In genomic region chr17:34655160-34655559, GRCm38 (mm10) we compare ENCODE assay signal across 9 mouse cellular contexts. TPM values are rescaled to one million over a fixed set of nuclear protein-coding genes. Genes with fewer than 3 reads are reported as not detected.
A peak's percentile ranks its signal among the peaks of the same experiment; 100 is the strongest.
DNase-seq lines count a peak whose midpoint lies in the region; ATAC-seq and TF ChIP-seq lines count a peak whose summit lies in the region.
"Had no signal": no experiment of that assay in that cellular context is flagged by ENCODE, and none has a peak within 500 bp of the region (broad histone marks: within the 10 kb centered on the region; RNA-seq: fewer than 3 reads in every experiment).

No protein-coding gene starts in this region.

- WGBS in liver, postnatal 0 days (ENCODE audit: insufficient replicate concordance) = 45% methylated on average over 7 of the region's 7 CpGs
- 85% methylated on average over 7 of the region's 7 CpGs for WGBS in neural tube, embryonic 14.5 days

- no peak overlapping the region for H3K4me2 ChIP-seq in liver, postnatal 0 days (ENCODE audit: low read depth, low read length)
- H3K4me2 ChIP-seq in neural tube, embryonic 14.5 days (ENCODE audit: low read depth, low read length) = no peak overlapping the region

- 0 out of 2 replicates have a peak overlapping the region, but pooled peaks have one; percentile 22 for H3K9ac ChIP-seq in liver, postnatal 0 days (replicated peaks)
- no peak overlapping the region for H3K9ac ChIP-seq in neural tube, embryonic 14.5 days (replicated peaks; ENCODE audit: low read depth, low read length)

- no peak overlapping the region for H3K4me3 ChIP-seq in liver, postnatal 0 days (ENCODE audit: low read depth, low read length)
- peak overlapping the region; percentile 26 for H3K4me3 ChIP-seq in gastrocnemius, adult 2 months
- no peak overlapping the region for H3K4me3 ChIP-seq in neural tube, embryonic 14.5 days (ENCODE audit: low read depth, low read length)
- H3K4me3 ChIP-seq: erythroblast, embryonic 14.5 days had no signal

- DNase-seq in liver, postnatal 0 days = peak; percentile 34
- DNase-seq in liver = no peak
- DNase-seq in gastrocnemius, adult 2 months = peak; percentile 88
- DNase-seq in kidney, adult 9 months = peak; percentile 73
- DNase-seq in frontal cortex, adult 2 months (ENCODE audit: extremely low spot score in 1 of 2, low spot score in 1 of 2) = no peak
- DNase-seq in retina, postnatal 1 day = no peak

- no peak overlapping the region for H3K27ac ChIP-seq in liver, postnatal 0 days (ENCODE audit: low read depth)
- H3K27ac ChIP-seq in gastrocnemius, adult 2 months = peak overlapping the region; percentile 86
- 0 out of 2 replicates have a peak overlapping the region, but pooled peaks have one; percentile 22 for H3K27ac ChIP-seq in neural tube, embryonic 14.5 days (ENCODE audit: low read depth, low read length)

- peaks cover 6% of the 10 kb centered on the region for H3K4me1 ChIP-seq in liver, postnatal 0 days (ENCODE audit: insufficient read depth)
- no peaks in the 10 kb centered on the region for H3K4me1 ChIP-seq in neural tube, embryonic 14.5 days (ENCODE audit: control insufficient read depth, insufficient read depth, low read length)

- TF ChIP-seq CTCF in liver, postnatal 0 days (IDR thresholded peaks at IDR 0.05; ENCODE audit: low read depth) = no peak
- TF ChIP-seq CTCF in gastrocnemius, adult 2 months (IDR thresholded peaks at IDR 0.05) = no peak

- peaks cover 23% of the 10 kb centered on the region for H3K36me3 ChIP-seq in liver, postnatal 0 days (replicated peaks; ENCODE audit: insufficient read depth, low read length)
- H3K36me3 ChIP-seq in neural tube, embryonic 14.5 days (ENCODE audit: control insufficient read depth, insufficient read depth, low read length) = peaks cover 34% of the 10 kb centered on the region

- no peak for TF ChIP-seq EP300 in liver, postnatal 0 days (IDR thresholded peaks at IDR 0.05; ENCODE audit: low read depth)

- intact Hi-C loops in gastrocnemius, adult 2 months (cut with DNase I) = no loop called here

- peak; percentile 22; the same call in 1 of the 2 replicates for ATAC-seq in liver, postnatal 0 days
- 0 out of 2 replicates have a peak, but pooled peaks have one; percentile 9 for ATAC-seq in neural tube, embryonic 14.5 days (ENCODE audit: low read depth)

- no peaks in the 10 kb centered on the region for H3K9me3 ChIP-seq in liver, postnatal 0 days (ENCODE audit: low read length)
- no peaks in the 10 kb centered on the region for H3K9me3 ChIP-seq in neural tube, embryonic 14.5 days (ENCODE audit: control insufficient read depth, low read length)

- H3K27me3 ChIP-seq in liver, postnatal 0 days (ENCODE audit: insufficient read depth, low read length) = peaks cover 10% of the 10 kb centered on the region; the same call in 1 of the 2 replicates
- no peaks in the 10 kb centered on the region for H3K27me3 ChIP-seq in neural tube, embryonic 14.5 days (ENCODE audit: control insufficient read depth, insufficient read depth, low read length)

RNA-seq across cellular contexts. Expression of gene Atf6b, which starts 8.2 kb away (rescaled TPM):
- polyA plus RNA-seq in liver, postnatal 0 days (2015; fragmentation: Nextera tagmentation; extraction: Ambion mirVana) = 12.9 and 13.0 TPM in 2 replicates
- total RNA-seq in gastrocnemius, adult 2 months (2021) = 1 to 10 TPM; 7.1 to 9.1 TPM
- polyA plus RNA-seq in neural tube, embryonic 14.5 days (2014; fragmentation: Nextera tagmentation; extraction: Ambion mirVana) = 71.8 and 92.5 TPM in 2 replicates
- polyA plus RNA-seq in frontal cortex, adult 2 months (2012; rRNA removed) = 57.7 and 59.6 TPM in 2 replicates

RNA-seq across cellular contexts. Expression of gene Fkbpl, which starts 10.6 kb away (rescaled TPM):
- polyA plus RNA-seq in liver, postnatal 0 days (2015; fragmentation: Nextera tagmentation; extraction: Ambion mirVana) = 5.6 and 5.8 TPM in 2 replicates
- 1 to 10 TPM; 4.5 to 9.3 TPM for total RNA-seq in gastrocnemius, adult 2 months (2021)
- polyA plus RNA-seq in neural tube, embryonic 14.5 days (2014; fragmentation: Nextera tagmentation; extraction: Ambion mirVana) = 11.5 and 14.8 TPM in 2 replicates
- polyA plus RNA-seq in frontal cortex, adult 2 months (2012; rRNA removed) = 6.7 and 7.9 TPM in 2 replicates

RNA-seq across cellular contexts. Expression of gene Tnxb, which starts 15.2 kb away (rescaled TPM):
- polyA plus RNA-seq in liver, postnatal 0 days (2015; fragmentation: Nextera tagmentation; extraction: Ambion mirVana) = 0.36 TPM in 2 replicates
- 10 to 100 TPM; 30.7 to 41.6 TPM for total RNA-seq in gastrocnemius, adult 2 months (2021)
- 0.23 and 0.32 TPM in 2 replicates for polyA plus RNA-seq in neural tube, embryonic 14.5 days (2014; fragmentation: Nextera tagmentation; extraction: Ambion mirVana)
- 1.6 TPM in 2 replicates for polyA plus RNA-seq in frontal cortex, adult 2 months (2012; rRNA removed)
- polyA plus RNA-seq: erythroblast, embryonic 14.5 days had no signal

RNA-seq across cellular contexts. Expression of gene Prrt1, which starts 25.8 kb away (rescaled TPM):
- 0.05 TPM in 1 of 2 replicates, not detected in the other for polyA plus RNA-seq in liver, postnatal 0 days (2015; fragmentation: Nextera tagmentation; extraction: Ambion mirVana)
- total RNA-seq in gastrocnemius, adult 2 months (2021) = under 1 TPM; 0.28 to 0.36 TPM
- polyA plus RNA-seq in neural tube, embryonic 14.5 days (2014; fragmentation: Nextera tagmentation; extraction: Ambion mirVana) = 6.7 and 9.3 TPM in 2 replicates
- 150 and 179 TPM in 2 replicates for polyA plus RNA-seq in frontal cortex, adult 2 months (2012; rRNA removed)
- polyA plus RNA-seq: erythroblast, embryonic 14.5 days; liver, embryonic 16.5 days had no signal

RNA-seq across cellular contexts. Expression of gene Ppt2, which starts 26.9 kb away (rescaled TPM):
- polyA plus RNA-seq in liver, postnatal 0 days (2015; fragmentation: Nextera tagmentation; extraction: Ambion mirVana) = 19.3 and 19.8 TPM in 2 replicates
- 10 to 100 TPM; 40.5 to 42.2 TPM for total RNA-seq in gastrocnemius, adult 2 months (2021)
- 21.9 and 25.4 TPM in 2 replicates for polyA plus RNA-seq in neural tube, embryonic 14.5 days (2014; fragmentation: Nextera tagmentation; extraction: Ambion mirVana)
- polyA plus RNA-seq in frontal cortex, adult 2 months (2012; rRNA removed) = 41.9 and 43.0 TPM in 2 replicates

Comparison
In these comparisons a context has a peak if more than half of its experiments do, and no peak if none do; other contexts are left out.
1. DNase-seq: peak in liver, postnatal 0 days (single experiment), gastrocnemius, adult 2 months (single experiment) and kidney, adult 9 months (single experiment); none in liver (single experiment), frontal cortex, adult 2 months (0 of 2) and retina, postnatal 1 day (single experiment).